Mouse (Mus musculus) neutrophil, adult 5-6 weeks (primary cell): Measurements from ENCODE around the gene Mroh3. TPM values are rescaled to one million over a fixed set of nuclear protein-coding genes. Genes with fewer than 3 reads are reported as not detected.

Source experiments
- ATAC-seq: fragments of 151-379, 151-347 bp; 2 replicates; pipeline ENCODE4 v1.8.0; 2017; ENCODE audit warnings: mild to moderate bottlenecking, moderate TSS enrichment; ENCODE audit not compliant: insufficient number of reproducible peaks, poor library complexity, low FRiP score, severe bottlenecking; ENCODE audit errors: extremely low read depth
- total RNA-seq: library from RNA; stranded (forward); fragments of 200-1000 nt; gene quantifications from 2 replicates; pipeline ENCODE4 v1.2.3, GENCODE M21; 2017

Gene Mroh3
- total RNA-seq, 1 experiment from 2014 or later, result not detected

DNA sequence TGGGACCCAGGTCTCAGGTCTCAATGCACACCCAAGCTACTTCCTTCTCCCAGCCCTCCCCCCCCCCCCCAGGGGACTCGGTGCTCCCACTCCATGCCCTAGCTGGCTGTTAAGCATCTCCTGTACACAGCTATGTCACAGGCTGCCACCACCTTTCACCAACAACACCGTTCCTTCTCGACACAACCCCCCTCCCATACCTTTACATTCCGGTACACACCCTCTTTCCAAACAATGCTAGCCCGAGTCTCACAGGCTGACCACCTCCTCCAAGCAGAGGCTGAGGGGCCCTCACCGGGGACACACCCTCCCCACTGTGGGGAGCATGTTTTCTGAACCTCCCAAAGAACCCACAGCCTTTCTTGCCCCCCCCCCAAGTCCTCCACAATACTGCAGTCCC is 19.0 kb upstream of the Mroh3 start:
- no peak for ATAC-seq

DNA sequence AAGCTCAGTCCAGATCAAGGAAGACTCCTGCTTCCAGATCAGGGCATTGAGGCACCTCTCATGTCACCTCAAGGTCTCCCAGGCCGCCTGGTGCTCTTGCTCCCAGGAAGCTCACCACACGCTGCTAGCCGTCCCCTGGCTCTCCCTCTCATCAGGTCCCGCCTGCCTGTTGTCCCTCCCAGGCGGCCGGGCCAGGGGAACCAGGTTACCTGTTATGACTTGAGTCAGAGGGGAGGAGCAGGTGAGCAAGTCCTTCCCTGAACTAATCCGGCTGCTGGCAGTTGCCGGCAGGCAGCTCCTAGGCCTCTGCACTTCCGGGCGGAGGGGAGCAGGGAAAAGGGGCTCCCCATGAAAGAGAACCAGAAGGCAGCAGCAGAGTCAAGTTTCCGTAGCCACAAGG is 17.6 kb upstream of the Mroh3 start:
- no peak for ATAC-seq

- ATAC-seq, result no peak
These were observed 16.4 kb upstream of the Mroh3 start for GRCm38 (mm10) chr1:136229040-136229373.

DNA sequence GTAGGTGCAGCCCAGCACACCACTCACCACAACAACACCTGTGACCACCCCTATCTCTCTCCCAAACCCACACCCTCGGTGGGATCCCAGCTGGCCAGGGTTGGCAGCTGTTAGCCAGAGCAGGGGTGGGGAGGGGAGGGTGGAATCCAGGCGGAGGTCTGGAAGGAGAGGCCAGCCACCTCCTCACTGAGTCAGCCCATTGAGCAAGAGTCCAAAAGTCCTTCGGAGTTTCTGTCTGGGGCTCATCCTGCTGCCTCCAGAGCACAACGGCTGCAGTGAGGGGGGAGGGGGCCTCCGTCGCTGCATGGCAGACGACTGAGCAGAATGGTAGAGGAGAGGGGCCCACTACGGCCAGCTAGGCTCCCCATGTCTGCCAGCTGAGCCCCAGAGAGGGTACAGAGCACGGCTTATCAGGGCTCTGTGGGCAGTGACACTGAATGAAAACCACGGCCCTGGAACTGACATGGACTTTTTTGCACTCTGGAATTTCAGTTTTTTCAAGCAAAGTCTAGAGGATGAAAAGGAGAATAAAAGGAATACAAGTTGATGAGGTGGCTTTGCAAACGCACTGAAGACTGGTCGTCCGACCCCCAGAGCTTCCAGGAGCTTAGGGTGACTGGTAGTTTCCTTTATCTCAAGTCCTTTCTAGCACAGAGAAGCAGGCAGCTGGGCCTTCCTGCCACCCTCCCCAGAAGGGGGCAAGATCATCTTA is 15.9 kb upstream of the Mroh3 start:
- ATAC-seq, result no peak

DNA sequence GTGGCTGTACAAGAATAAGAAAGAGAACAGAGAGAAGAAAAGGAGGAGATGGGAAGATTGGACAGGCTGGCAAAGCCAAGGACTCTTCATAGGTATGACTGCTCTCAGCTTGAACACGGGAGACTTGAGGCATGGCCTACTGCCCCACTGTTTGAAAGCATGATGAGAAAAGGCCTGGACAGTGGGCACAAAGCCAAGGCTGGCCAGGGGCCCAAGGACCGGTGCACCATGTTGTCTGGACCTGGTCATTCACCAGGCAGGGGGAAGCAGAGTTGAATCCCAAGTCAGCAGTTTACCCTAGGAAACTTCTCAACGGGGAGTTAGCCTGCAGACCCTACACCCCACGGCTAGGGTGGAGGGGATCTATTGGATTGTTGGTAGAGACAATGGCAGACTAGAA is 15.2 kb upstream of the Mroh3 start:
- ATAC-seq, result no peak

DNA sequence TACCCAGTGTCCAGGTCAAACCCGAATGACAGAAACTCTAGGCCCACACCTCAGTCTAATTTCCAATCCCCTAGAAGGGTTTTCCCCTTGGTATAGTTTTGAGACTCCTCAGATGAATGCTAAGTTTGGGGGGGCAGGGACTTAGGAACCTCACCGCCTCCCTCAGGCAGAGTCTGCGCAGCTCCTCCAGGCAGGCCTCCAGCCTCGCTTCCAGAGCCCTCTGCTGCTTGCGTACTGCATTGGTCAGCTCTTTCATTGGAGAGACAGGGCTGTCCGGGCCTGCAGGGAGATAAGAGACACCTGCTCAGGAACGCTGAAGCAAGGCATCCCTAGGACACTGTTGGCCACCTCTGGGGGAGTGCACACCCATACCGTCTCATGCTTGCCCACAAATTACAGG is 14.0 kb upstream of the Mroh3 start:
- ATAC-seq, result no peak

DNA sequence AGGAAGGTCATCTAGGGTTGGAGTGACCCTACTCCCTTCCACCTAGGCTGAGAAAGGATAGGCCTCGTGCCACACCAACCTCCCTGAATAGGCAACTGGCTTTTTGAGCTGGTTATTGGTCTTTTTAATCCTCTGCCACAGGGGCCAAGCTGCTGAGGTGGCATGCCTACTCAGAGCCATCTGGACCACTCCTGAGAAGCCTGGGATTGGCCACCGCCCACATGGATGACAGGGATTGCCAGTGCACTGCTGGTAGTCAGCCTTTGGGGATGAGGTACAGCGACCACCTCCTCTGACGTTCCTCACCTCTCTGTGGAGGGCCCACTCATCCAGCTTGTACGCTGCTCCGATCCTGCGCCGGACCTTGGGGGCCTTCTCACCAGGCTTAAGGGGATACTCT is 13.2 kb upstream of the Mroh3 start:
- ATAC-seq, result no peak

GRCm38 (mm10) chr1:136223758-136224342 is 11.2 kb upstream of the Mroh3 start:
- no peak for ATAC-seq

DNA sequence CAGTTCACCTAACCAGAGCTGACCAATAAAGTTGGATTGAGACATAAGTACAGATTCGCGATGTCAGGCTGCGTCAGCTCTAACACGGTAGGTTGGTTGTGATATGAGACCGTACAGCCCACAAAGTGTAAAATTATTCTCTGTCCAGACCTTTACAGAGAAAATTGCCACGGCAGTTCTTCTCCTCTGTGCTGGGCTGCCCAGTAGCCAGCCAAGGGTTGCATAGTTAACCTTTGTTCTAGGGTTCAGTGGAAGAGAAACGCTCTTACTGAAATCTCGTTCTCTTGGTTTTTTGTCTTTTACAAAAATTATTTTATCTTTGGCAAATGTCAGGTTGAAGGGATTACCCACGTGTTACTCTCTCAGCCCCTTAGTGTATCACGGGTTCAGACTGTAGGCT is 9.8 kb upstream of the Mroh3 start:
- no peak for ATAC-seq

DNA sequence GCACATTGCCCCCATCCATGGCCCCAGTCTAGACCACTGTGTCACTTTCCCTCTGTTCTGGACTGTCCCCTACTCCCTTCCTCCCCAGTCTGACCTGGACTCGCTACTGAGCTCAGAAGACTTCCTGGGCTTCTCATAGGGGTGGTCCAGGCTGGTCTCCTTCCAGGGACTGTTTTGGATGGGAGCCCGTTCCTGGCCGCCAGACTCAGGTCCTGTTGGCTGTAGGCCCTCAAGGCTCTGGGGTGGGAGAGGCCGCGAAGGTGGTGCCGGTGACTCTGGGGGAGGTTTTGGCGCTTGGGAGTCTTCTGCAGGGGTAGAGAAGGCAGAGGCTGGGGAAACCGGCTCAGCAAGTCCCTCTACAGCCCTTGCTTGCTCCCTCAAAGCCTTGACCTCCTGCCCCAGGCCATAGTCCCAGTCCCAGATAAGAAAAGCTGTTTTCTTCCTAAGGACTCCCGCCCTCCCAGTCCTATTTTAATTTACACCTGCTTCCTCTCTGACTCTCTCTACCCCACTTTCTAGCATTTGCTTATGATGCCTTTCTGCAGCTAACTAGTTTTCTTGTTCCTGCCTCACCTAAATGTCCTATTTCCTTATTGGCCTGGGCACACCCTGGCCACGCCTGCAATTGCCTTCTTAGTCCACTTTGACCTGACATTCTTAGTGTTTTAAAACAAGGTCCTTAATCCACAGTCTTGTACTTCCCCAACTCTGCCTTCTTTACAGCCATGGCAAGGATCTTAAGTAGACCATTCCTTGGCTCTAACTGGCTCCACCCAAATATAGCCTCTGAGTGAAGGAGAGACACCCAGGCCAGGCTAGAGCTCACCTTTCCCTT is 7.6 kb upstream of the Mroh3 start:
- no peak for ATAC-seq

GRCm38 (mm10) chr1:136214304-136214703 is 1.7 kb upstream of the Mroh3 start:
- ATAC-seq, result no peak

- ATAC-seq, result no peak
These were observed 22.6 kb downstream of the Mroh3 start for GRCm38 (mm10) chr1:136190033-136190432.

DNA sequence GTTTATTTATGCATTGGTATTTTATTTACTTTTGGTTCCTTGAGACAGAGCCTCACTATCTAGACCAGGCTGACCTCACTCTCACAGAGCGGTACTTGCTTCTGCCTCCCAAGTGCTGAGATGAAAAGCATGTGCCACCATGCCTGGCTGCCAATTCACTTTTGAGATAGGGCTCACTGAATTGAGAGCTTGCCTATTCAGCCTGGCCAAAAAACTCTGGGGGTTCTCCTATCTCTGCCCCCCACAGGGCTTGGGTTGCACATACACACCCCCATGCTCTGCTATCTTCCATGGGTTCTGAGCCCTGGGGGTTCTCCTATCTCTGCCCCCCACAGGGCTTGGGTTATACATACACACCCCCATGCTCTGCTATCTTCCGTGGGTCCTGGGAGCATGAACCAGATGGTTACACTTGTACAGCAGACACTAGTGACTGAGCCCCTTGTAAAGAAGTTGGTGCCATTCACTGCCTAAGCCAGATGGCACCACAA is 33.1 kb downstream of the Mroh3 start:
- no peak for ATAC-seq

DNA sequence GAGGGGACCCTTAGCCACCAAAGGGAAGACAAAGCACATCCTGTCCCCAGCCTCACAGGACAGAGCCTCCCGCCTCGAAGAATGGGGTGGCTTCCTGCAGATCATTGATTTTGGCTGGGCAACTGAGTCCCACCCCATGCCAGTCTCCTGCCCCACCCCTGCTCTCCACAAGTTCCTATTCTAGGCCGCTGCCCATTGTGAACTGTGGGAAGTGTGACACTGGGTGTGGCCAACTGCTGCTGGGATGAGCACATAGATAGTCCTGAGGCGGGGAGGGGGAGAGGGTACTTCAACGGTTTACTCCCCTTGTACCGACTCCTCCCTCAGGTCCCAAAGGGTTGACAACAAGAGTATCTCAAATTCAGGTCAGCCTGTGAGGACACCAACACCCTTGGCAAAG is 33.9 kb downstream of the Mroh3 start:
- no peak for ATAC-seq

DNA sequence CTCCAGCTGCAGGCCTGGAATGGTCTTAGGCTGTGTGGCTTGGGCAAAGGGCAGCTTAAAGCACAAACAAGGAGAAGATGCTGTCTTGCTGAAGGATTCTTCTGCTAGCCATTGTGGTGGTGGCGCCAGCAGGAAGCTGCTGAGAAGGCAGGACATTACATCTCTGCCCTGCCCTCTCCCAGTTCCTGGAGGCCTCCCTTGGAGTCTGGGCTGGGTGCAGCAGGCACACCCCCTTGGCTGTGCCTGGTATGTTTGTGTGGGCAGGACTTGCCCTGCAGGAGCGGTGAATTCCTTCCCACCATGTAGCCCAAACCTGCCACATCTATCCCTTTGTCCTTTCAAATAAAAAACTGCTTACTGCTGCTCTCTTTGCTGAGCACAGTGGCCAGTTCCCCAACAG is 35.5 kb downstream of the Mroh3 start:
- no peak for ATAC-seq

- ATAC-seq, result peak; percentile 35; the same call in 1 of the 2 replicates
These were observed 37.4 kb downstream of the Mroh3 start for GRCm38 (mm10) chr1:136175183-136175582.

- peak; percentile 28; the same call in 1 of the 2 replicates for ATAC-seq
These were observed 38.5 kb downstream of the Mroh3 start for GRCm38 (mm10) chr1:136174101-136174606.

- no peak for ATAC-seq
These were observed 39.9 kb downstream of the Mroh3 start for GRCm38 (mm10) chr1:136172696-136173095.

DNA sequence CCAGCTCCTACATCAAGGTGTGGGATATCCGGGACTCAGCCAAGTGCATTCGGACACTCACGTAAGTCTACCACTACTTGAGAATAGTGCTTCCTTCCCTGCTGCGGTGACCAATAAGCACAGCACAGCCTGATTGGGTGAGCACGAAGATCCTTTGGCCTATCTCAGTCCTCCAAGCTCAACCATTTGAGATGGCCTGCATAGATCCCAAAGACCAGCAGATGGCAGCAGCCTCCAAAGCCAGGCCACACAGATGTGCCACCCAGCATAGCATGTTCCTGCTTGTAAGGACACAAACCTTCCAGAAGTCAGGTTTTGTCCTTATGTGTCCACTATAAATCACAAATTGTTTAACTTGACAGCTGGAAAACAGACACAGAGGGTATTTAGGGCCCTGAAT is 42.5 kb downstream of the Mroh3 start:
- ATAC-seq, result peak; percentile 59

GRCm38 (mm10) chr1:136167657-136168056 is 45.0 kb downstream of the Mroh3 start:
- no peak for ATAC-seq
